Mouse (Mus musculus) kidney, adult 2 months (tissue): ENCODE measurements around the gene Pamr1.

Experiments used
- CTCF ChIP-seq: fragments of 200-500 bp; conservative IDR thresholded peaks from 2 replicates; pipeline ENCODE4 v1.5.1; 2011; ENCODE audit warnings: low read depth, mild to moderate bottlenecking, control low read depth, low read length, moderate library complexity, mixed read lengths; ENCODE audit not compliant: insufficient read depth, insufficient read length
- POLR2A ChIP-seq: fragments of 200-500 bp; IDR thresholded peaks from one replicate; pipeline ENCODE4 v1.6.1; 2011; ENCODE audit warnings: low read depth, low read length, control low read depth

DNA sequence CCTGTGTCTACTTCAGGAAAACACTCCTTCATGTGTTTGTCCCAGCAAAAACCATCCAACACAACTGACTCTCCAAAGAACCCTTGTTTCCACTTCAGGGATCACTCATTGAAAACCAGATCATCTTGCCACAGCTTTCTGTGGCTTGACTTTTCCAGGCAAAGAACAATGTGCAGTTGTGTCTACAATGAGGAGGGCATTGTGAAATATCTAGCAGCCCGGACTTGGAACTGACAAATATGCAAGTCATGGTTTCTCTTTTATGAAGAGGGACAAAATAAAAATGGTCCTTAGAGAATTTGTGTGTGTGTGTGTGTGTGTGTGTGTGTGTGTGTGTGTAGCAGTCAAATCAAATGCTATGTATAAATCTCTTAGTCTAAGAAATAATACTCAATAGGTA is 44.7 kb downstream of the Pamr1 start:
- TF ChIP-seq CTCF (no peak), POLR2A (no peak)
